10 mouse cellular contexts compared by ENCODE assay signal in the genomic region with DNA sequence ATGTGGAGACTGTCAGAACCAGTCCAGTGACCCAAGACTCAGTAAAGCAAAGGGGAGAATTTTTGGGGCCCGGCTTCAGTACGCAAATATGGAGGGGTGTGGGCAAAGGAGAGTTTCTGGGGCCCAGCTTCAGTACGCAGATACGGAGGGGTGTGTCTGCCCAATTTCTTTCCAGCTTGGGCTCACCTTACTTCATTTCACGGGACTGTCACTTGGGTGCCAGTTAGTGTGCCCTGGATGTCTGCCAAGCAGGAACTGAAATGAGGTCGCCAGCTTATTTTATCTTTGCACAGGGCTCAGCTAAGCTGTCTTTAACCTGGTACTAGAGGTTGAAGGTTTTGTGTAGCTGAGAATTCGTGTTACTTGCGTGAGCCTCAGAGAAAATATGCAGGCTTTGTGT.
DNase-seq lines count a peak whose midpoint lies in the region; ATAC-seq and TF ChIP-seq lines count a peak whose summit lies in the region.
"Had no signal": no experiment of that assay in that cellular context is flagged by ENCODE, and none has a peak within 500 bp of the region (broad histone marks: within the 10 kb centered on the region; RNA-seq: fewer than 3 reads in every experiment).

No protein-coding gene starts in this region.

- peak overlapping the region; percentile 37; the same call in 1 of the 2 replicates for H3K4me2 ChIP-seq in heart, embryonic 15.5 days
- H3K4me2 ChIP-seq in midbrain, embryonic 16.5 days (ENCODE audit: low read length), result no peak overlapping the region
- H3K4me2 ChIP-seq: limb, embryonic 15.5 days had no signal

- intact Hi-C loops in heart, adult 2 months (cut with DNase I), result no loop called here
- intact Hi-C loops in left cerebral cortex, adult 2 months (cut with DNase I), result no loop called here

- TF ChIP-seq EP300 in heart, adult 2 months (IDR thresholded peaks at IDR 0.05; ENCODE audit: insufficient read depth, low read depth, low read length), result no peak

- peak; percentile 43; the same call in 1 of the 2 replicates for ATAC-seq in heart, embryonic 15.5 days (replicated peaks; ENCODE audit: insufficient number of reproducible peaks, insufficient read depth, low FRiP score, low read depth)
- ATAC-seq in midbrain, embryonic 16.5 days, result no peak
- ATAC-seq: hindbrain, embryonic 16.5 days had no signal

- 51% methylated on average over 8 of the region's 8 CpGs for WGBS in heart, adult 2 months
- 70% methylated on average over 8 of the region's 8 CpGs for WGBS in heart, embryonic 10.5 days
- 43% methylated on average over 8 of the region's 8 CpGs for WGBS in heart, embryonic 15.5 days
- WGBS in large intestine, adult 2 months, result 28% methylated on average over 8 of the region's 8 CpGs
- 74% methylated on average over 8 of the region's 8 CpGs for WGBS in midbrain, embryonic 16.5 days

- H3K9me3 ChIP-seq in heart, embryonic 10.5 days, result no peaks in the 10 kb centered on the region
- H3K9me3 ChIP-seq in heart, embryonic 15.5 days (replicated peaks), result no peaks in the 10 kb centered on the region
- H3K9me3 ChIP-seq in midbrain, embryonic 16.5 days (replicated peaks; ENCODE audit: control insufficient read depth, low read length, poor library complexity, severe bottlenecking), result no peaks in the 10 kb centered on the region
- H3K9me3 ChIP-seq: limb, embryonic 15.5 days had no signal

- no peak overlapping the region for H3K9ac ChIP-seq in heart, adult 2 months (ENCODE audit: low read depth, low read length)
- no peak overlapping the region for H3K9ac ChIP-seq in heart, embryonic 15.5 days
- no peak overlapping the region for H3K9ac ChIP-seq in midbrain, embryonic 16.5 days (ENCODE audit: low read depth, low read length)
- H3K9ac ChIP-seq: limb, embryonic 15.5 days had no signal

- H3K4me3 ChIP-seq in heart, adult 2 months, result no peak overlapping the region
- no peak overlapping the region for H3K4me3 ChIP-seq in heart, embryonic 10.5 days
- no peak overlapping the region for H3K4me3 ChIP-seq in heart, embryonic 15.5 days
- no peak overlapping the region for H3K4me3 ChIP-seq in midbrain, embryonic 16.5 days (ENCODE audit: low read depth, low read length)
- H3K4me3 ChIP-seq in left cerebral cortex, adult 2 months, result no peak overlapping the region
- H3K4me3 ChIP-seq: limb, embryonic 15.5 days had no signal

- peak; percentile 52 to 74 for DNase-seq in heart, adult 2 months
- DNase-seq in heart, embryonic 10.5 days (ENCODE audit: low spot score), result no peak
- peak; percentile 34 for DNase-seq in brain, adult 2 months (ENCODE audit: low read depth, low spot score)
- DNase-seq in large intestine, adult 2 months (ENCODE audit: low read depth, low spot score), result peak; percentile 57
- DNase-seq in spleen, postnatal 10 days (ENCODE audit: low spot score in 2 of 2), result no peak
- DNase-seq in left cerebral cortex, adult 2 months (ENCODE audit: extremely low spot score in 1 of 2, low spot score in 2 of 2), result no peak

- no peak for TF ChIP-seq POLR2A in heart, adult 2 months (IDR thresholded peaks at IDR 0.05; ENCODE audit: insufficient read depth, low read depth, low read length)

- no peaks in the 10 kb centered on the region for H3K36me3 ChIP-seq in heart, adult 2 months (ENCODE audit: control insufficient read depth, insufficient read depth, low read length)
- no peaks in the 10 kb centered on the region for H3K36me3 ChIP-seq in heart, embryonic 10.5 days
- H3K36me3 ChIP-seq in heart, embryonic 15.5 days, result no peaks in the 10 kb centered on the region
- H3K36me3 ChIP-seq in midbrain, embryonic 16.5 days (ENCODE audit: control insufficient read depth, insufficient read depth, low read length), result no peaks in the 10 kb centered on the region
- H3K36me3 ChIP-seq: limb, embryonic 15.5 days had no signal

- TF ChIP-seq CTCF in heart, adult 2 months (IDR thresholded peaks at IDR 0.05), result no peak
- TF ChIP-seq CTCF in left cerebral cortex, adult 2 months (IDR thresholded peaks at IDR 0.05), result no peak

- no peaks in the 10 kb centered on the region for H3K27me3 ChIP-seq in heart, adult 2 months (ENCODE audit: control insufficient read depth, insufficient read depth, low read length)
- H3K27me3 ChIP-seq in heart, embryonic 10.5 days (ENCODE audit: insufficient read depth, poor library complexity, severe bottlenecking), result no peaks in the 10 kb centered on the region
- H3K27me3 ChIP-seq in heart, embryonic 15.5 days, result no peaks in the 10 kb centered on the region
- H3K27me3 ChIP-seq in midbrain, embryonic 16.5 days (ENCODE audit: control insufficient read depth, insufficient read depth, low read depth, low read length), result no peaks in the 10 kb centered on the region
- H3K27me3 ChIP-seq: limb, embryonic 15.5 days had no signal

- H3K79me2 ChIP-seq in heart, adult 2 months (replicated peaks; ENCODE audit: control insufficient read depth, insufficient read depth, low read length), result no peaks in the 10 kb centered on the region

- peak overlapping the region; percentile 56; the same call in 1 of the 2 replicates for H3K27ac ChIP-seq in heart, adult 2 months
- no peak overlapping the region for H3K27ac ChIP-seq in heart, embryonic 10.5 days
- H3K27ac ChIP-seq in heart, embryonic 15.5 days, result peak overlapping the region; percentile 38
- no peak overlapping the region for H3K27ac ChIP-seq in midbrain, embryonic 16.5 days (ENCODE audit: low read length)
- no peak overlapping the region for H3K27ac ChIP-seq in left cerebral cortex, adult 2 months
- H3K27ac ChIP-seq: limb, embryonic 15.5 days had no signal

- no peaks in the 10 kb centered on the region for H3K4me1 ChIP-seq in heart, adult 2 months (ENCODE audit: control insufficient read depth, insufficient read depth, low read length)
- no peaks in the 10 kb centered on the region for H3K4me1 ChIP-seq in heart, embryonic 10.5 days
- peaks cover 8% of the 10 kb centered on the region for H3K4me1 ChIP-seq in heart, embryonic 15.5 days (replicated peaks)
- peaks cover 9% of the 10 kb centered on the region for H3K4me1 ChIP-seq in midbrain, embryonic 16.5 days (ENCODE audit: control insufficient read depth, insufficient read depth, low read length)

Comparison
In these comparisons a context has a peak if more than half of its experiments do, and no peak if none do; other contexts are left out.
1. DNase-seq: peak in heart, adult 2 months (2 of 2), brain, adult 2 months (single experiment) and large intestine, adult 2 months (single experiment); none in heart, embryonic 10.5 days (single experiment), spleen, postnatal 10 days (0 of 2) and left cerebral cortex, adult 2 months (0 of 2).
2. H3K27ac ChIP-seq: peak in heart, adult 2 months (single experiment) and heart, embryonic 15.5 days (single experiment); none in heart, embryonic 10.5 days (single experiment), midbrain, embryonic 16.5 days (single experiment) and left cerebral cortex, adult 2 months (single experiment).